Comparison of ENCODE assay signal across 31 mouse cellular contexts in genomic region chr1:88273832-88274231, GRCm38 (mm10). TPM values are rescaled to one million over a fixed set of nuclear protein-coding genes. Genes with fewer than 3 reads are reported as not detected.
DNase-seq lines count a peak whose midpoint lies in the region; TF ChIP-seq lines count a peak whose summit lies in the region.
"Had no signal": no experiment of that assay in that cellular context is flagged by ENCODE, and none has a peak within 500 bp of the region (broad histone marks: within the 10 kb centered on the region; RNA-seq: fewer than 3 reads in every experiment).

No protein-coding gene starts in this region.

- peak; percentile 13 for DNase-seq in gastrocnemius, adult 2 months
- no peak for DNase-seq in gastrocnemius, adult 18-20 months (ENCODE audit: low spot score)
- DNase-seq in kidney, postnatal 14 days: peak; percentile 12
- no peak for DNase-seq in kidney, adult 2 months
- DNase-seq in right cerebral cortex, postnatal 25 days: peak; percentile 3
- no peak for DNase-seq in right cerebral cortex, adult 18-20 months
- DNase-seq in T-cell, adult 2 months (ENCODE audit: low spot score): peak; percentile 5
- DNase-seq: adrenal gland, postnatal 14 days; cerebellum, adult 11 months; heart, postnatal 10 days; layer of hippocampus, postnatal 36 days; liver; retina, postnatal 1 day; thymus, postnatal 25 days had no signal

- intact Hi-C loops in gastrocnemius, adult 2 months (cut with DNase I): no loop called here

- no peak for TF ChIP-seq CTCF in gastrocnemius, adult 2 months (IDR thresholded peaks at IDR 0.05)
- no peak for TF ChIP-seq CTCF in kidney, adult 2 months (conservative IDR thresholded peaks at IDR 0.05; ENCODE audit: insufficient read depth, insufficient read length, low read depth, low read length)

- H3K27ac ChIP-seq in gastrocnemius, adult 2 months: no peak overlapping the region
- no peak overlapping the region for H3K27ac ChIP-seq in kidney, adult 2 months (ENCODE audit: insufficient read depth, low read depth, low read length)
- H3K27ac ChIP-seq: embryonic facial prominence, embryonic 13.5 days; forebrain, embryonic 10.5 days; forebrain, embryonic 15.5 days; intestine, embryonic 15.5 days; kidney, postnatal 0 days; liver, embryonic 15.5 days; midbrain, embryonic 13.5 days had no signal

- peaks cover 2% of the 10 kb centered on the region; the same call in 1 of the 2 replicates for H3K36me3 ChIP-seq in kidney, adult 2 months (ENCODE audit: control insufficient read depth, insufficient read depth, low read length)

- TF ChIP-seq POLR2A in kidney, adult 2 months (IDR thresholded peaks at IDR 0.05; ENCODE audit: low read depth, low read length): no peak

- H3K27me3 ChIP-seq in kidney, adult 2 months (replicated peaks; ENCODE audit: control insufficient read depth, insufficient read depth, low read length): no peaks in the 10 kb centered on the region
- H3K27me3 ChIP-seq: embryonic facial prominence, embryonic 13.5 days; forebrain, embryonic 15.5 days; intestine, embryonic 15.5 days; liver, embryonic 15.5 days; megakaryocyte, embryonic 14.5 days; midbrain, embryonic 13.5 days; Patski had no signal

- 82% methylated on average over 4 of the region's 4 CpGs for WGBS in kidney, adult 2 months

- H3K4me1 ChIP-seq in kidney, adult 2 months (ENCODE audit: control insufficient read depth, insufficient read depth, low read length): peaks cover 5% of the 10 kb centered on the region

- H3K4me3 ChIP-seq in gastrocnemius, adult 2 months: no peak overlapping the region
- H3K4me3 ChIP-seq in kidney, adult 2 months (ENCODE audit: insufficient read depth, low read depth, low read length): no peak overlapping the region
- H3K4me3 ChIP-seq: embryonic facial prominence, embryonic 13.5 days; forebrain, embryonic 10.5 days; forebrain, embryonic 15.5 days; intestine, embryonic 15.5 days; liver, embryonic 15.5 days; megakaryocyte, embryonic 14.5 days; midbrain, embryonic 13.5 days had no signal

RNA-seq across cellular contexts. Expression of gene Hjurp, which starts 3.6 kb away (rescaled TPM):
- total RNA-seq in gastrocnemius, adult 2 months (2021): 1 to 10 TPM; 6.1 to 6.6 TPM
- total RNA-seq in gastrocnemius, adult 18-20 months (2021): 1 to 10 TPM; 5.4 to 5.8 TPM
- polyA plus RNA-seq in kidney, adult 2 months (2012; rRNA removed): 12.8 and 14.5 TPM in 2 replicates

RNA-seq across cellular contexts. Expression of gene Trpm8, which starts 3.6 kb away (rescaled TPM):
- total RNA-seq in gastrocnemius, adult 2 months (2021): not detected
- total RNA-seq in gastrocnemius, adult 18-20 months (2021): not detected
- not detected in 2 replicates for polyA plus RNA-seq in kidney, adult 2 months (2012; rRNA removed)
- total RNA-seq: adrenal gland, postnatal 14 days; common myeloid progenitor, adult 5-6 weeks; gastrocnemius, adult 8-10 months; granulocyte monocyte progenitor cell, adult 5-6 weeks; heart, postnatal 10 days; MEL; monocyte, adult 5-6 weeks had no signal
- polyA plus RNA-seq: embryonic facial prominence, embryonic 13.5 days; forebrain, embryonic 10.5 days; hindbrain, embryonic 11.5 days; intestine, embryonic 15.5 days; kidney, postnatal 0 days; large intestine, adult 2 months; limb, embryonic 11.5 days; liver, embryonic 15.5 days had no signal

RNA-seq across cellular contexts. Expression of gene Mroh2a, which starts 47.0 kb away (rescaled TPM):
- total RNA-seq in gastrocnemius, adult 2 months (2021): not detected
- total RNA-seq in gastrocnemius, adult 18-20 months (2021): not detected
- 0.08 TPM in 2 replicates for polyA plus RNA-seq in kidney, adult 2 months (2012; rRNA removed)
- total RNA-seq: gastrocnemius, adult 8-10 months had no signal

Comparison
In these comparisons a context has a peak if more than half of its experiments do, and no peak if none do; other contexts are left out.
1. DNase-seq: peak in gastrocnemius, adult 2 months (single experiment), kidney, postnatal 14 days (single experiment), right cerebral cortex, postnatal 25 days (single experiment) and T-cell, adult 2 months (single experiment); none in gastrocnemius, adult 18-20 months (single experiment), kidney, adult 2 months (single experiment) and right cerebral cortex, adult 18-20 months (single experiment).